Mouse (Mus musculus) cerebellum, postnatal 25 days (tissue): Measurements from ENCODE around the gene Mrvi1.
"Not testable (repeated sequence)": the region's sequence is repeated elsewhere in the genome, so short reads cannot be mapped to it uniquely, and the experiment has no call there.

Experiments used
- DNase-seq, 2 experiments: peaks; one replicate each; pipeline ENCODE4 v3.0.0; 2021; ENCODE audit warnings: mixed read lengths in 2 of 2

Mrvi1 gene

GRCm38 (mm10) chr7:110935815-110936762 lies 46.2 kb downstream of the Mrvi1 start:
- no peak for DNase-seq

- no peak for DNase-seq
Observed at GRCm38 (mm10) chr7:110933999-110934398, 48.3 kb downstream of the Mrvi1 start.

GRCm38 (mm10) chr7:110933329-110933728 lies 48.9 kb downstream of the Mrvi1 start:
- DNase-seq, result no peak

GRCm38 (mm10) chr7:110930118-110930854 lies 52.0 kb downstream of the Mrvi1 start:
- no peak for DNase-seq

GRCm38 (mm10) chr7:110926562-110926961 lies 55.7 kb downstream of the Mrvi1 start:
- DNase-seq, result no peak

GRCm38 (mm10) chr7:110920331-110921261 lies 61.7 kb downstream of the Mrvi1 start:
- no peak for DNase-seq

GRCm38 (mm10) chr7:110919721-110920120 lies 62.5 kb downstream of the Mrvi1 start:
- DNase-seq, result no peak

GRCm38 (mm10) chr7:110915913-110916312 lies 66.3 kb downstream of the Mrvi1 start:
- DNase-seq, result no peak

- DNase-seq, result no peak
Observed at GRCm38 (mm10) chr7:110914531-110914930, 67.7 kb downstream of the Mrvi1 start.

- DNase-seq, result no peak
Observed at GRCm38 (mm10) chr7:110913754-110914153, 68.5 kb downstream of the Mrvi1 start.

GRCm38 (mm10) chr7:110908209-110909144 lies 73.8 kb downstream of the Mrvi1 start:
- no peak for DNase-seq

- DNase-seq, result no peak
Observed at GRCm38 (mm10) chr7:110906566-110906965, 75.7 kb downstream of the Mrvi1 start.

- no peak for DNase-seq
Observed at GRCm38 (mm10) chr7:110903226-110903625, 79.0 kb downstream of the Mrvi1 start.

GRCm38 (mm10) chr7:110897202-110897601 lies 85.1 kb downstream of the Mrvi1 start:
- no peak for DNase-seq

GRCm38 (mm10) chr7:110896453-110896852 lies 85.8 kb downstream of the Mrvi1 start:
- DNase-seq, result no peak

- DNase-seq, result not testable (repeated sequence)
Observed at GRCm38 (mm10) chr7:110895772-110896171, 86.5 kb downstream of the Mrvi1 start.

GRCm38 (mm10) chr7:110894673-110895072 lies 87.6 kb downstream of the Mrvi1 start:
- DNase-seq, result no peak

- no peak for DNase-seq
Observed at GRCm38 (mm10) chr7:110893943-110894610, 88.2 kb downstream of the Mrvi1 start.

GRCm38 (mm10) chr7:110891501-110891986 lies 90.7 kb downstream of the Mrvi1 start:
- peak in 1 of 2 experiments; percentile 18 for DNase-seq

- no peak for DNase-seq
Observed at GRCm38 (mm10) chr7:110881746-110882333, 100.4 kb downstream of the Mrvi1 start.
